Mouse (Mus musculus): ENCODE measurements around the gene Olfr624. TPM values are rescaled to one million over a fixed set of nuclear protein-coding genes. Genes with fewer than 3 reads are reported as not detected.
"Not testable (repeated sequence)": the region's sequence is repeated elsewhere in the genome, so short reads cannot be mapped to it uniquely, and the experiment has no call there.

Gene Olfr624
- polyA plus RNA-seq (2012; rRNA removed) (0.01 TPM in 2 replicates), polyA plus RNA-seq (2014; fragmentation: Nextera tagmentation; extraction: Ambion mirVana) (not detected in 2 replicates)

GRCm38 (mm10) chr7:103671091-103671490 is at the start of gene Olfr624:
Gene Olfr624 (minus strand): TSS chr7:103671191.
- H3K4me1 ChIP-seq (replicated peaks; ENCODE audit: control insufficient read depth in 2 of 2, insufficient read depth in 2 of 2, low read length in 1 of 2): no peaks in the 10 kb centered on the region
- no peak within 1 kb of the TSS for H3K4me3 ChIP-seq (ENCODE audit: insufficient read depth in 1 of 2, low read depth in 2 of 2, low read length in 2 of 2)
- 66% methylated on average over 2 of the region's 2 CpGs for WGBS (ENCODE audit: insufficient replicate concordance)
- no peaks in the 10 kb centered on the region for H3K9me3 ChIP-seq (ENCODE audit: control insufficient read depth, low read length)
- no peaks in the 10 kb centered on the region for H3K27me3 ChIP-seq (ENCODE audit: control insufficient read depth, insufficient read depth, low read length)
- TF ChIP-seq CTCF (IDR thresholded peaks at IDR 0.05; ENCODE audit: low read depth) (no peak), EP300 (IDR thresholded peaks at IDR 0.05; ENCODE audit: low read depth) (no peak)
- DNase-seq (ENCODE audit: low read depth in 3 of 3, low spot score in 3 of 3) (no peak), ATAC-seq (ENCODE audit: insufficient read depth) (no peak)
- H3K36me3 ChIP-seq (replicated peaks; ENCODE audit: control insufficient read depth, insufficient read depth, low read depth): no peaks in the 10 kb centered on the region
- H3K27ac ChIP-seq: no peak within 1 kb of the TSS
- no peak within 1 kb of the TSS for H3K4me2 ChIP-seq (ENCODE audit: low read depth)
- no peak within 1 kb of the TSS for H3K9ac ChIP-seq (replicated peaks)

GRCm38 (mm10) chr7:103716398-103716797 is 45.4 kb upstream of the Olfr624 start:
- not testable (repeated sequence) for H3K9me3 ChIP-seq (ENCODE audit: control insufficient read depth, low read length); H3K36me3 ChIP-seq (replicated peaks; ENCODE audit: control insufficient read depth, insufficient read depth, low read depth); H3K4me2 ChIP-seq (ENCODE audit: low read depth); DNase-seq (ENCODE audit: low read depth in 3 of 3, low spot score in 3 of 3); H3K4me3 ChIP-seq (ENCODE audit: insufficient read depth in 1 of 2, low read depth in 2 of 2, low read length in 2 of 2); H3K27ac ChIP-seq; ATAC-seq (ENCODE audit: insufficient read depth); H3K9ac ChIP-seq (replicated peaks); H3K27me3 ChIP-seq (ENCODE audit: control insufficient read depth, insufficient read depth, low read length); H3K4me1 ChIP-seq (replicated peaks; ENCODE audit: control insufficient read depth in 2 of 2, insufficient read depth in 2 of 2, low read length in 1 of 2)
- WGBS (ENCODE audit: insufficient replicate concordance): 73% methylated on average over 1 of the region's 1 CpGs

- ATAC-seq (ENCODE audit: insufficient read depth) (no peak), DNase-seq (ENCODE audit: low read depth in 3 of 3, low spot score in 3 of 3) (no peak)
- Histone ChIP-seq H3K4me2 (ENCODE audit: low read depth) (no peak within 1 kb of the TSS), H3K27ac (no peak within 1 kb of the TSS), H3K36me3 (replicated peaks; ENCODE audit: control insufficient read depth, insufficient read depth, low read depth) (no peaks in the 10 kb centered on the region), H3K9me3 (ENCODE audit: control insufficient read depth, low read length) (no peaks in the 10 kb centered on the region), H3K27me3 (ENCODE audit: control insufficient read depth, insufficient read depth, low read length) (no peaks in the 10 kb centered on the region), H3K9ac (replicated peaks) (no peak within 1 kb of the TSS), H3K4me1 (replicated peaks; ENCODE audit: control insufficient read depth in 2 of 2, insufficient read depth in 2 of 2, low read length in 1 of 2) (no peaks in the 10 kb centered on the region), H3K4me3 (ENCODE audit: insufficient read depth in 1 of 2, low read depth in 2 of 2, low read length in 2 of 2) (no peak within 1 kb of the TSS)
- TF ChIP-seq CTCF (IDR thresholded peaks at IDR 0.05; ENCODE audit: low read depth) (no peak), EP300 (IDR thresholded peaks at IDR 0.05; ENCODE audit: low read depth) (no peak)
Measured at GRCm38 (mm10) chr7:103714371-103714770, 43.4 kb upstream of the Olfr624 start, which contains the start of gene Olfr243. Gene Olfr243 (plus strand): TSS chr7:103714671.

DNA sequence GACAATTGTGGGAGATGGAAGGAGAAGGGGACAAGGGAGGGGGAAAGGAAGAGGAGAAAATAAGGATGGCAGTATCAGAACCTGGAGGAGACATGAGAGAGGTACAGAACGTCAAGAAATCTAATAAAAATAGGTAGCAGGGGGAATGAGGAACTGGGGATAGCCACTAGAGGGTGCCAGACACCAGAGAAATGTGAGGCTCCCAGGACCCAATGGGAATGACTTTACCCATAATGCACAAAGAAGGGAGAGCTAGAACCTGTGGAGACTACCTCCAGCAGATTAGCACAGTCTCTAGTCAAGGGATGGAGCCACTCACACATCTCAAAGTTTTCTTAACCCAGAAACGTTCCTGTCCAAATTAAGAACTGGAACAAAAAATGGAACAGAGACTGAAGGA is 41.0 kb upstream of the Olfr624 start:
- ATAC-seq (ENCODE audit: insufficient read depth): peak; percentile 62; the same call in 1 of the 2 replicates
- Histone ChIP-seq H3K4me1 (replicated peaks; ENCODE audit: control insufficient read depth in 2 of 2, insufficient read depth in 2 of 2, low read length in 1 of 2) (no peaks in the 10 kb centered on the region), H3K9me3 (ENCODE audit: control insufficient read depth, low read length) (no peaks in the 10 kb centered on the region), H3K36me3 (replicated peaks; ENCODE audit: control insufficient read depth, insufficient read depth, low read depth) (no peaks in the 10 kb centered on the region), H3K27me3 (ENCODE audit: control insufficient read depth, insufficient read depth, low read length) (no peaks in the 10 kb centered on the region), H3K4me2 (ENCODE audit: low read depth) (no peak overlapping the region), H3K27ac (no peak overlapping the region), H3K4me3 (ENCODE audit: insufficient read depth in 1 of 2, low read depth in 2 of 2, low read length in 2 of 2) (no peak overlapping the region), H3K9ac (replicated peaks) (no peak overlapping the region)
- 21% methylated on average over 2 of the region's 2 CpGs for WGBS (ENCODE audit: insufficient replicate concordance)
- peak; percentile 77 for TF ChIP-seq CTCF (IDR thresholded peaks at IDR 0.05; ENCODE audit: low read depth)
- TF ChIP-seq EP300 (IDR thresholded peaks at IDR 0.05; ENCODE audit: low read depth): no peak
- DNase-seq (ENCODE audit: low read depth in 3 of 3, low spot score in 3 of 3): peak in 1 of 3 experiments; percentile 28

GRCm38 (mm10) chr7:103699469-103699868 is 28.5 kb upstream of the Olfr624 start:
- H3K9me3 ChIP-seq (ENCODE audit: control insufficient read depth, low read length): no peaks in the 10 kb centered on the region
- H3K9ac ChIP-seq (replicated peaks): no peak overlapping the region
- DNase-seq (ENCODE audit: low read depth in 3 of 3, low spot score in 3 of 3) (no peak), ATAC-seq (ENCODE audit: insufficient read depth) (no peak)
- H3K4me1 ChIP-seq (replicated peaks; ENCODE audit: control insufficient read depth in 2 of 2, insufficient read depth in 2 of 2, low read length in 1 of 2): no peaks in the 10 kb centered on the region
- no peak overlapping the region for H3K4me2 ChIP-seq (ENCODE audit: low read depth)
- 79% methylated on average over 4 of the region's 4 CpGs for WGBS (ENCODE audit: insufficient replicate concordance)
- H3K4me3 ChIP-seq (ENCODE audit: insufficient read depth in 1 of 2, low read depth in 2 of 2, low read length in 2 of 2): no peak overlapping the region
- no peaks in the 10 kb centered on the region for H3K36me3 ChIP-seq (replicated peaks; ENCODE audit: control insufficient read depth, insufficient read depth, low read depth)
- no peak overlapping the region for H3K27ac ChIP-seq
- TF ChIP-seq CTCF (IDR thresholded peaks at IDR 0.05; ENCODE audit: low read depth) (no peak), EP300 (IDR thresholded peaks at IDR 0.05; ENCODE audit: low read depth) (no peak)
- no peaks in the 10 kb centered on the region for H3K27me3 ChIP-seq (ENCODE audit: control insufficient read depth, insufficient read depth, low read length)

Measured in liver, embryonic 14.5 days (tissue).